Mouse (Mus musculus) spleen, adult 2 months (tissue): ENCODE data around the gene Il20ra. TPM values are rescaled to one million over a fixed set of nuclear protein-coding genes. Genes with fewer than 3 reads are reported as not detected.
"Not testable (repeated sequence)": the region's sequence is repeated elsewhere in the genome, so short reads cannot be mapped to it uniquely, and the experiment has no call there.

Experiments
- DNase-seq, 2 experiments: peaks; one replicate each; pipeline versions ENCODE4 v3.0.0 to v3.0.0-alpha.2; 2012 to 2021; ENCODE audit warnings: low spot score in 2 of 2, low read depth in 1 of 2
- H3K27ac ChIP-seq: fragments of 200-500 bp; 2 replicates; pipeline ENCODE4 v1.5.1; 2012; ENCODE audit warnings: low read length, inconsistent platforms; ENCODE audit not compliant: insufficient read depth
- H3K27me3 ChIP-seq: fragments of 200-500 bp; 2 replicates; pipeline ENCODE4 v1.6.1; 2012; ENCODE audit warnings: mild to moderate bottlenecking, moderate library complexity, low read length, inconsistent platforms; ENCODE audit not compliant: control insufficient read depth, insufficient read depth
- H3K36me3 ChIP-seq: fragments of 200-500 bp; 2 replicates; pipeline ENCODE4 v1.6.1; 2012; ENCODE audit warnings: mild to moderate bottlenecking, low read length, inconsistent platforms; ENCODE audit not compliant: control insufficient read depth, insufficient read depth
- H3K4me1 ChIP-seq: fragments of 200-500 bp; 2 replicates; pipeline ENCODE4 v1.6.1; 2011; ENCODE audit warnings: inconsistent platforms; ENCODE audit not compliant: control insufficient read depth, insufficient read depth, insufficient read length
- H3K4me3 ChIP-seq: fragments of 200-500 bp; 2 replicates; pipeline ENCODE4 v1.5.1; 2011; ENCODE audit warnings: mild to moderate bottlenecking, inconsistent platforms; ENCODE audit not compliant: insufficient read depth, insufficient read length; ENCODE audit errors: extremely low read depth
- CTCF ChIP-seq: fragments of 200-500 bp; IDR thresholded peaks from 2 replicates; pipeline ENCODE4 v1.5.1; 2011; ENCODE audit warnings: mild to moderate bottlenecking, inconsistent platforms; ENCODE audit not compliant: insufficient read depth, insufficient read length, insufficient replicate concordance; ENCODE audit errors: extremely low read depth
- POLR2A ChIP-seq: fragments of 200-500 bp; IDR thresholded peaks from 2 replicates; pipeline ENCODE4 v1.6.1; 2011; ENCODE audit warnings: low read depth, low read length, inconsistent platforms
- WGBS: fragments of 180-500 bp; shearing (Covaris S2); methylation state at CpG from one replicate; pipeline ENCODE4 v1.1.7; 2018; 5-methylcytosine and 5-hydroxymethylcytosine counted together
- polyA plus RNA-seq: library from polyadenylated mRNA; depleted of rRNA; stranded (reverse); fragments of >200 nt; gene quantifications from 2 replicates; pipeline ENCODE4 v1.2.3, GENCODE M21; 2012

Il20ra gene
- polyA plus RNA-seq, 1 experiment: not detected

GRCm38 (mm10) chr10:19711020-19711419 lies 1.4 kb upstream of the Il20ra start:
- H3K36me3 ChIP-seq: no peaks in the 10 kb centered on the region
- WGBS: 81% methylated on average over 3 of the region's 3 CpGs
- no peak for TF ChIP-seq CTCF
- TF ChIP-seq POLR2A: no peak
- no peak for DNase-seq
- H3K4me1 ChIP-seq: no peaks in the 10 kb centered on the region
- no peak overlapping the region for H3K27ac ChIP-seq
- H3K4me3 ChIP-seq: no peak overlapping the region
- peaks cover 3% of the 10 kb centered on the region; the same call in 1 of the 2 replicates for H3K27me3 ChIP-seq

GRCm38 (mm10) chr10:19711551-19712171 lies 709 bp upstream of the Il20ra start:
- DNase-seq: no peak
- Histone ChIP-seq H3K27me3 (peaks cover 3% of the 10 kb centered on the region; the same call in 1 of the 2 replicates), H3K36me3 (no peaks in the 10 kb centered on the region), H3K27ac (no peak overlapping the region), H3K4me3 (no peak overlapping the region), H3K4me1 (no peaks in the 10 kb centered on the region)
- no peak for TF ChIP-seq CTCF
- TF ChIP-seq POLR2A: no peak
- 65% methylated on average over 7 of the region's 7 CpGs for WGBS

DNA sequence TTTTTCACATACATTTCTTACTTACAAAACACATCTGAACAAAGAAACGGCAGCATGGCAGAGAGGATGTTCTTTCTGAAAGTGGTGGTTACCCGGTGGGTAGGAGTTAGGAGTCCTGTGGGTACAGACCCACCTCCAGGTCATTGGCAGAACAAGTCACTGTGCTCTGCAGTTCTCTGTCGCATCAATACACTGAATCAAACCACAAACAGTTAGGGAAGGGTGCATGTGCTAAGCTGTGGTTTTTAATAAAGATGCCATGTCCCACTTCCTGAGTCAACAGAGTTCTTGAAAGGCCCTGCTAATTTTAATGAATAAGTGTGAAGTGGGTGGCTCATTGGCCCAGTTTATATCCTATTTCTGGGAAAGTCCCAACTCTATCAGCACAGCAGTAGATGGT lies 6.3 kb downstream of the Il20ra start:
- Histone ChIP-seq H3K27me3 (no peaks in the 10 kb centered on the region), H3K27ac (no peak overlapping the region), H3K4me3 (no peak overlapping the region), H3K4me1 (no peaks in the 10 kb centered on the region), H3K36me3 (no peaks in the 10 kb centered on the region)
- no peak for DNase-seq
- TF ChIP-seq POLR2A (no peak), CTCF (no peak)
- 5% methylated on average over 3 of the region's 3 CpGs for WGBS

GRCm38 (mm10) chr10:19722320-19722719 lies 9.9 kb downstream of the Il20ra start:
- Histone ChIP-seq H3K4me1 (no peaks in the 10 kb centered on the region), H3K4me3 (no peak overlapping the region), H3K27ac (no peak overlapping the region), H3K27me3 (no peaks in the 10 kb centered on the region), H3K36me3 (no peaks in the 10 kb centered on the region)
- 87% methylated on average over 3 of the region's 3 CpGs for WGBS
- no peak for TF ChIP-seq POLR2A
- TF ChIP-seq CTCF: no peak
- no peak for DNase-seq

DNA sequence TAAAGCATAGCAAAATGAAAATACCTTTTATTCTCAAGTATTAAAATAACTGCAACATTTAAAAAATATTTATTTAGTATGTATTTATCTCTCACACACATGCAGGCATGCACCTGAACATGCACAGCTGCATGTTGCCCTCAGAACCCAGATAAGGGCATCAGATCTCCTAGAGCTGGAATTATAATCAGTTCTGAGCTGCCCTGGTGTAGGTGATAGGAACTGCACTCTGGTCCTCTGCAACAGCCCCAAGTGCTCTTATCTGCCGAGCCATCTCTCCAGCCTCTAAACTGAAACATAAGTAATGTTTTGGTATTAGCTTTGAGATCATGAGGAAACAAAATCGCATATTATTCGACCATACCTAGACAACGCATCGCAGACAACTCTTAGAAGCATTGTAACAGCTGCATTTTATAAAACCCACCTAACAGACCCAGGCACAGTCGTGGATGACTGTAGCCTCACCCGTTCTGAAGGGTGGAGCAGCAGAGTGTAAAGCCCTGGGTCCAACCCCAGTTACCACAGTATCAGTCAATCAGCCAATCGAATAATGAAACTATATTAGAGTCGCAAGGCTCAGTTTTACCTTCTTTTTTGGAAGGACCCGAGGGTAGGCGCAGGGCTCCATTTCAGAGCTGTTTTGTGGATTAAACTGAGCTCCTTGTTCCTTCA lies 11.9 kb downstream of the Il20ra start:
- Histone ChIP-seq H3K27me3 (no peaks in the 10 kb centered on the region), H3K36me3 (no peaks in the 10 kb centered on the region), H3K4me1 (no peaks in the 10 kb centered on the region), H3K4me3 (no peak overlapping the region), H3K27ac (no peak overlapping the region)
- 86% methylated on average over 11 of the region's 11 CpGs for WGBS
- no peak for TF ChIP-seq CTCF
- TF ChIP-seq POLR2A: no peak
- no peak for DNase-seq

DNA sequence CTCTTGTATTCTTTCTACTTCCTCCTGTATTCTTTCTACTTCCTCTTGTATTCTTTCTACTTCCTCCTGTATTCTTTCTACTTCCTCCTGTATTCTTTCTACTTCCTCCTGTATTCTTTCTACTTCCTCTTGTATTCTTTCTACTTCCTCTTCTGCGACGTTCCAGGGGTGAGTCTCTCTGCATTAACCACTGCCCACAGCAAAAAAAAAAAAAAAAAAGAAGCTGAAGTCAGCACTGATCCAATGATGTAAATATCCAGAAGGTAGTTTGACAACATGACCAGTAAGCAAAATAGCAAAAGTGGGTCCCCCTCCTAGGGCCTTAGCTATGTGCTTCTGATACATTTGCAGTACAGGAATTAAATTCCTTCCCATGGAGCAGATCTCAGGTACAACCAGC lies 26.1 kb downstream of the Il20ra start:
- WGBS: 10% methylated on average over 2 of the region's 2 CpGs
- H3K27me3 ChIP-seq, H3K4me1 ChIP-seq, DNase-seq, H3K36me3 ChIP-seq, H3K4me3 ChIP-seq, H3K27ac ChIP-seq: not testable (repeated sequence)

GRCm38 (mm10) chr10:19745662-19746061 lies 33.3 kb downstream of the Il20ra start:
- H3K27me3 ChIP-seq: no peaks in the 10 kb centered on the region

More at GRCm38 (mm10) chr10:19745662-19746061, 33.3 kb downstream of the Il20ra start:
- no peak for DNase-seq
- Histone ChIP-seq H3K4me1 (no peaks in the 10 kb centered on the region), H3K36me3 (no peaks in the 10 kb centered on the region), H3K4me3 (no peak overlapping the region), H3K27ac (no peak overlapping the region)
- no peak for TF ChIP-seq CTCF
- no peak for TF ChIP-seq POLR2A
- 27% methylated on average over 1 of the region's 1 CpGs for WGBS
